8 mouse cellular contexts compared by ENCODE assay signal in the genomic region with DNA sequence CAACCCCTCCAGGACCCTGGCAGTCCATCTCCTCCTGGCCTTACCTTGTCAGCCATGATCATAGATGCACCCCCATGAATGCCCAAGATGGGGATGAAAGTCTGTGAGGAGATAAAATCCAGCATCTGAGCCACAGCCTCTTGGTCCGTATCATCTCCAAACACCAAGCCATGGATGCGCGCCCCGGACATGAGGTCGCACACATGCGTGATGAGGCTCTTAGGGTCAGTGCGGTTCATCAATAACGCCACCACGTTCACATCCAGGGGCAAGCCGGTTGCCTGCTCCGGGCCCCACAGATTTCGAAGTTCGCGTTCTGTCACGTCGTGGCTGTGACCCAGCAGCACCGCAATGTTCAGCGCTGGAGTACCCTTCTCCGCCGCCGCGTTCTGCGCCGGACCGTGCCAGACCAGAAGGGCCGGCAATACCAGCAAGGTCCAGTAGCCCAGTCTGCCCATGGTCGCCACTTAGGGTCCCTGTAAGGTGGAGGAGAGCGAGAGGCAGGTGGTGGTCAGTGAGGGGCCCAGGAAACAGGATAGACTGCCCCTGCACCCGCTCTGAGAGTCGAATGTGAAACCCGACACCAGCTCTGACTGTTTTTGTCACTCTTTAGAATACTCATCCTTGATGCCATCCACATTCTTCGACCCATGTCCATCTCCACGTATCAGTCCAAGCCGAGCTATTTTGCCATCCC. TPM values are rescaled to one million over a fixed set of nuclear protein-coding genes. Genes with fewer than 3 reads are reported as not detected.
DNase-seq lines count a peak whose midpoint lies in the region; ATAC-seq lines count a peak whose summit lies in the region.

No protein-coding gene starts in this region.

- no peak for ATAC-seq in neural tube, embryonic 11.5 days (ENCODE audit: insufficient read depth, low FRiP score, low TSS enrichment)
- ATAC-seq in hindbrain, embryonic 14.5 days (ENCODE audit: low FRiP score) = no peak
- ATAC-seq in neural tube, embryonic 15.5 days (ENCODE audit: low FRiP score) = no peak
- no peak for ATAC-seq in activated CD4-positive, CD25-positive, alpha-beta regulatory T cell, adult 4 months

- peak; percentile 40 to 43 for DNase-seq in cerebellum, postnatal 14 days
- no peak for DNase-seq in cerebellum, adult 11 months
- DNase-seq in neural tube, embryonic 11.5 days (ENCODE audit: low spot score) = no peak
- no peak for DNase-seq in neural tube, embryonic 10.5 days (ENCODE audit: extremely low spot score, low spot score)
- DNase-seq in hindbrain, embryonic 14.5 days (ENCODE audit: low spot score) = no peak
- no peak for DNase-seq in thymus, postnatal 14 days

- no peak overlapping the region for H3K9ac ChIP-seq in neural tube, embryonic 11.5 days (ENCODE audit: low read length)
- H3K9ac ChIP-seq in hindbrain, embryonic 14.5 days = peak overlapping the region; percentile 71; the same call in 1 of the 2 replicates
- H3K9ac ChIP-seq in neural tube, embryonic 15.5 days (replicated peaks) = peak overlapping the region; percentile 31

- H3K4me3 ChIP-seq in neural tube, embryonic 11.5 days (ENCODE audit: low read depth, low read length) = peak overlapping the region; percentile 42; the same call in 1 of the 2 replicates
- H3K4me3 ChIP-seq in hindbrain, embryonic 14.5 days (replicated peaks; ENCODE audit: low read length) = peak overlapping the region; percentile 55
- peak overlapping the region; percentile 65 for H3K4me3 ChIP-seq in neural tube, embryonic 15.5 days (replicated peaks)

- H3K27ac ChIP-seq in neural tube, embryonic 11.5 days (ENCODE audit: low read depth, low read length) = no peak overlapping the region
- no peak overlapping the region for H3K27ac ChIP-seq in hindbrain, embryonic 14.5 days
- H3K27ac ChIP-seq in neural tube, embryonic 15.5 days (replicated peaks) = no peak overlapping the region

- H3K36me3 ChIP-seq in neural tube, embryonic 11.5 days (ENCODE audit: control insufficient read depth, insufficient read depth, low read length) = no peaks in the 10 kb centered on the region
- H3K36me3 ChIP-seq in hindbrain, embryonic 14.5 days (replicated peaks; ENCODE audit: control insufficient read depth, insufficient read depth) = no peaks in the 10 kb centered on the region
- H3K36me3 ChIP-seq in neural tube, embryonic 15.5 days = no peaks in the 10 kb centered on the region

- H3K4me2 ChIP-seq in neural tube, embryonic 11.5 days (ENCODE audit: low read depth) = peak overlapping the region; percentile 70
- peak overlapping the region; percentile 94 for H3K4me2 ChIP-seq in hindbrain, embryonic 14.5 days (replicated peaks)
- peak overlapping the region; percentile 85 for H3K4me2 ChIP-seq in neural tube, embryonic 15.5 days

- H3K4me1 ChIP-seq in neural tube, embryonic 11.5 days (ENCODE audit: control insufficient read depth, insufficient read depth, low read length) = peaks cover 26% of the 10 kb centered on the region
- peaks cover 14% of the 10 kb centered on the region for H3K4me1 ChIP-seq in hindbrain, embryonic 14.5 days (replicated peaks; ENCODE audit: control insufficient read depth, insufficient read depth, low read length)
- peaks cover 44% of the 10 kb centered on the region for H3K4me1 ChIP-seq in neural tube, embryonic 15.5 days

- H3K27me3 ChIP-seq in neural tube, embryonic 11.5 days (ENCODE audit: control insufficient read depth, insufficient read depth, low read length) = peaks cover 44% of the 10 kb centered on the region
- H3K27me3 ChIP-seq in hindbrain, embryonic 14.5 days (ENCODE audit: control insufficient read depth, insufficient read depth, low read length) = peaks cover 56% of the 10 kb centered on the region
- H3K27me3 ChIP-seq in neural tube, embryonic 15.5 days (replicated peaks) = peaks cover 48% of the 10 kb centered on the region

- 13% methylated on average over 34 of the region's 34 CpGs for WGBS in neural tube, embryonic 11.5 days
- 19% methylated on average over 34 of the region's 34 CpGs for WGBS in hindbrain, embryonic 14.5 days
- 17% methylated on average over 34 of the region's 34 CpGs for WGBS in neural tube, embryonic 15.5 days

- H3K9me3 ChIP-seq in neural tube, embryonic 11.5 days (ENCODE audit: control insufficient read depth, low read length) = no peaks in the 10 kb centered on the region
- no peaks in the 10 kb centered on the region for H3K9me3 ChIP-seq in hindbrain, embryonic 14.5 days (ENCODE audit: control insufficient read depth, low read length)
- no peaks in the 10 kb centered on the region for H3K9me3 ChIP-seq in neural tube, embryonic 15.5 days (replicated peaks)

RNA-seq across cellular contexts. Expression of gene Grin2a, which starts 3.1 kb away (rescaled TPM):
- polyA plus RNA-seq in neural tube, embryonic 11.5 days (2014; fragmentation: Nextera tagmentation; extraction: Ambion mirVana) = 1.0 and 1.1 TPM in 2 replicates
- polyA plus RNA-seq in hindbrain, embryonic 14.5 days (2014; fragmentation: Nextera tagmentation; extraction: Ambion mirVana) = 6.2 and 6.9 TPM in 2 replicates
- 11.2 and 15.6 TPM in 2 replicates for polyA plus RNA-seq in neural tube, embryonic 15.5 days (2015; fragmentation: Nextera tagmentation; extraction: Ambion mirVana)
- not detected for polyA plus RNA-seq in activated CD4-positive, CD25-positive, alpha-beta regulatory T cell, adult 4 months (2017; shearing (Covaris generic))

Comparison
In these comparisons a context has a peak if more than half of its experiments do, and no peak if none do; other contexts are left out.
1. DNase-seq: peak in cerebellum, postnatal 14 days (2 of 2); none in cerebellum, adult 11 months (single experiment), neural tube, embryonic 11.5 days (single experiment), neural tube, embryonic 10.5 days (single experiment), hindbrain, embryonic 14.5 days (single experiment) and thymus, postnatal 14 days (single experiment).
2. Peak in every context shown above with its lines, with median percentiles within 50 percentile points of each other: H3K4me2 ChIP-seq and H3K4me3 ChIP-seq.